Mouse (Mus musculus) liver, embryonic 14 days (tissue): ENCODE results near the gene Hapln3. TPM values are rescaled to one million over a fixed set of nuclear protein-coding genes. Genes with fewer than 3 reads are reported as not detected.

Experiments used
- polyA plus RNA-seq: library from polyadenylated mRNA; depleted of rRNA; stranded (reverse); fragments of >200 nt; gene quantifications from 2 replicates; pipeline ENCODE4 v1.2.3, GENCODE M21; 2012; rRNA removed

The Hapln3 gene
- polyA plus RNA-seq = 0.10 TPM in 2 replicates

GRCm38 (mm10) chr7:79130843-79131444 is at the start of gene Hapln3:
Gene Hapln3, minus strand, starts transcription at chr7:79131018.

GRCm38 (mm10) chr7:79148711-79149266 is 18.0 kb upstream of the Hapln3 start, which contains the start of gene Mfge8:
Gene Mfge8, minus strand, starts transcription at chr7:79149060.

Other genes starting within 250 kb of the Hapln3 start
- 12.4 and 15.5 TPM in 2 replicates for gene Aen, start 235.2 kb downstream of the Hapln3 start, polyA plus RNA-seq
- gene Isg20, start 217.6 kb downstream of the Hapln3 start, polyA plus RNA-seq = 36.8 and 54.0 TPM in 2 replicates
- gene Acan, start 77.5 kb downstream of the Hapln3 start, polyA plus RNA-seq = 0.01 and 0.02 TPM in 2 replicates
- 40.2 and 43.7 TPM in 2 replicates for gene Mfge8, start 18.0 kb upstream of the Hapln3 start, polyA plus RNA-seq
- 5.1 and 6.6 TPM in 2 replicates for gene Abhd2, start 142.2 kb upstream of the Hapln3 start, polyA plus RNA-seq